Mouse (Mus musculus) lung, postnatal 36 days (tissue): ENCODE results near the gene Slc19a3.

Experiments
- DNase-seq: peaks from one replicate; pipeline ENCODE4 v3.0.0; 2022; ENCODE audit warnings: mixed read lengths

The Slc19a3 gene

GRCm38 (mm10) chr1:83038109-83038672, at the start of gene Slc19a3:
Gene Slc19a3 (minus strand): TSS chr1:83038448.
- peak; percentile 42 for DNase-seq

- DNase-seq: peak; percentile 5
These were observed 46.5 kb upstream of the Slc19a3 start for GRCm38 (mm10) chr1:83084790-83085189.

- no peak for DNase-seq
These were observed 38.8 kb upstream of the Slc19a3 start for GRCm38 (mm10) chr1:83077016-83077415.

GRCm38 (mm10) chr1:83076190-83076917, 38.1 kb upstream of the Slc19a3 start:
- DNase-seq: peak; percentile 48

GRCm38 (mm10) chr1:83075526-83076189, 37.4 kb upstream of the Slc19a3 start:
- DNase-seq: no peak

GRCm38 (mm10) chr1:83067205-83067604, 29.0 kb upstream of the Slc19a3 start:
- DNase-seq: no peak

GRCm38 (mm10) chr1:83066577-83066976, 28.3 kb upstream of the Slc19a3 start:
- DNase-seq: no peak

- DNase-seq: peak; percentile 49
These were observed 26.6 kb upstream of the Slc19a3 start for GRCm38 (mm10) chr1:83064851-83065250.

- no peak for DNase-seq
These were observed 22.4 kb upstream of the Slc19a3 start, which contains the start of gene Krtap28-13 for GRCm38 (mm10) chr1:83060643-83061042. Gene Krtap28-13 (plus strand): TSS chr1:83060930.

GRCm38 (mm10) chr1:83059278-83059677, 21.0 kb upstream of the Slc19a3 start, which contains the start of gene A030005K14Rik:
Gene A030005K14Rik (minus strand): TSS chr1:83059378.
- DNase-seq: no peak

GRCm38 (mm10) chr1:83058481-83058880, 20.2 kb upstream of the Slc19a3 start:
- DNase-seq: no peak

- DNase-seq: peak; percentile 75
These were observed 6.7 kb upstream of the Slc19a3 start, which contains the start of gene Gm47969 for GRCm38 (mm10) chr1:83044882-83045427. Gene Gm47969 (plus strand): TSS chr1:83044932.

- DNase-seq: no peak
These were observed 4.1 kb upstream of the Slc19a3 start, which contains the start of gene Krtap28-10 for GRCm38 (mm10) chr1:83042380-83042779. Gene Krtap28-10 (minus strand): TSS chr1:83042480.

GRCm38 (mm10) chr1:83039080-83039479, 832 bp upstream of the Slc19a3 start:
- DNase-seq: peak; percentile 46

GRCm38 (mm10) chr1:83036892-83037667, 1.2 kb downstream of the Slc19a3 start:
- no peak for DNase-seq

GRCm38 (mm10) chr1:83034509-83034908, 3.7 kb downstream of the Slc19a3 start:
- DNase-seq: no peak

- DNase-seq: peak; percentile 59
These were observed 5.7 kb downstream of the Slc19a3 start for GRCm38 (mm10) chr1:83032508-83032907.

- DNase-seq: no peak
These were observed 6.3 kb downstream of the Slc19a3 start for GRCm38 (mm10) chr1:83031950-83032349.

- no peak for DNase-seq
These were observed 21.7 kb downstream of the Slc19a3 start for GRCm38 (mm10) chr1:83016556-83016955.

GRCm38 (mm10) chr1:83015329-83015879, 22.8 kb downstream of the Slc19a3 start:
- no peak for DNase-seq

- DNase-seq: no peak
These were observed 23.8 kb downstream of the Slc19a3 start for GRCm38 (mm10) chr1:83014477-83014876.

GRCm38 (mm10) chr1:83007471-83007870, 30.8 kb downstream of the Slc19a3 start:
- DNase-seq: no peak
